Mouse (Mus musculus): Measurements from ENCODE around the gene Ephb6. TPM values are rescaled to one million over a fixed set of nuclear protein-coding genes. Genes with fewer than 3 reads are reported as not detected.

The Ephb6 gene
- polyA plus RNA-seq, 1 experiment from 2014 or later, result 46.4 TPM

DNA sequence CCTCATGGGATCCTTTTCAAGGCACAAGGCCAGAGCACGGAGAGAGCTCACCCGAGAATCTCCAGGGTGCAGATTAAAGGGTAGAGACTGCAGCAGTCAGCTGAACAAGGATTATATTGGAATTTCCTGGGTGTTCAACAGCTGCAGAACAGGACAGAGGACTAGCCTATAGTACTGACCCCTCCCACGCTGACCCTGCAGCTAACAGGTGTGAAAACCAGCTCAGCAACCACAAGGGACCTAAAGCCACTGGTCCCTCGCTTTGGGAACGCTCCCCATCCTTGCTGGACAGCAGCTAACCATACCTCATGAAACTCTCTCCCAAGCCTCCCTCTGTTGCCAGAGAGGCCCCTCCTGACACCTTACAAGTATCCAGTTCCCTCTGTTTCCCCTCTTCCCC lies 2.4 kb downstream of the Ephb6 start:
- Histone ChIP-seq H3K27me3 (ENCODE audit: control insufficient read depth, insufficient read depth, low read depth, low read length) (no peaks in the 10 kb centered on the region), H3K4me2 (ENCODE audit: low read length) (peak overlapping the region; percentile 95), H3K9me3 (replicated peaks; ENCODE audit: control insufficient read depth, low read length, poor library complexity, severe bottlenecking) (no peaks in the 10 kb centered on the region), H3K9ac (ENCODE audit: low read depth, low read length) (peak overlapping the region; percentile 17; the same call in 1 of the 2 replicates), H3K27ac (ENCODE audit: low read length) (no peak overlapping the region), H3K4me1 (ENCODE audit: control insufficient read depth, insufficient read depth, low read length) (peaks cover 32% of the 10 kb centered on the region), H3K36me3 (ENCODE audit: control insufficient read depth, insufficient read depth, low read length) (no peaks in the 10 kb centered on the region), H3K4me3 (ENCODE audit: low read depth, low read length) (no peak overlapping the region)
- no peak for ATAC-seq
- WGBS, result 52% methylated on average over 5 of the region's 5 CpGs

DNA sequence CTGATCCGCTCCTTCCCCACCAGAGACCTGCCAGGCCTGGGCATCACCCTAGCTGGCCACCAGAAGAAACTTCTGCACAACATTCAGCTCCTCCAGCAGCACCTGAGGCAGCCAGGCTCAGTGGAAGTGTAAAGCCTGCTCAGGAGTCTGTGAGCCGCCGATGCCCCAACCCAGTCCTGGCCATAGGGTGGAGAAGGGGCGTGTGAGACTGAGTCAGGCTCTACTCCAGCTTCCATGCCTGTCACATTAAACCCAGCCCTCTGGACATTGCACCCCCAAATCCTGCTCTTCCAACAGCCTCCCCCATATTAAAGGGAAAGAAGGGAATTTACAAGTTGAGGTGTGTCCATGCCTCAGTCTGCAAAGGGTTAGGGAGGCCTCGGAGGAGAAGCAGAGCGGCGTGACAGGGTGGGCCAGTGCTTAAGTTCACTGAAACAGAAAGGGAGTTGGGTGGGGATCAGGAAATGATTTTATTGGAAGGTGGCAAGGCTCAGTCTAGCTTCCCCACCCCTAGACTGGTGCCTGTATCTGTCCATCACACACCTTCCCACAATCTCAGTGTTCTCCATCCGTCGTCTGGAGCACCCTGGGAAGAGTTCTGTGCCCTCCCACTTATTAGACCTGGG lies 15.0 kb downstream of the Ephb6 start:
- Histone ChIP-seq H3K36me3 (ENCODE audit: control insufficient read depth, insufficient read depth, low read length) (peaks cover 26% of the 10 kb centered on the region), H3K4me1 (ENCODE audit: control insufficient read depth, insufficient read depth, low read length) (no peaks in the 10 kb centered on the region), H3K4me3 (ENCODE audit: low read depth, low read length) (no peak overlapping the region), H3K9ac (ENCODE audit: low read depth, low read length) (no peak overlapping the region), H3K4me2 (ENCODE audit: low read length) (no peak overlapping the region), H3K9me3 (replicated peaks; ENCODE audit: control insufficient read depth, low read length, poor library complexity, severe bottlenecking) (no peaks in the 10 kb centered on the region), H3K27me3 (ENCODE audit: control insufficient read depth, insufficient read depth, low read depth, low read length) (no peaks in the 10 kb centered on the region), H3K27ac (ENCODE audit: low read length) (no peak overlapping the region)
- WGBS, result 92% methylated on average over 9 of the region's 9 CpGs
- no peak for ATAC-seq

DNA sequence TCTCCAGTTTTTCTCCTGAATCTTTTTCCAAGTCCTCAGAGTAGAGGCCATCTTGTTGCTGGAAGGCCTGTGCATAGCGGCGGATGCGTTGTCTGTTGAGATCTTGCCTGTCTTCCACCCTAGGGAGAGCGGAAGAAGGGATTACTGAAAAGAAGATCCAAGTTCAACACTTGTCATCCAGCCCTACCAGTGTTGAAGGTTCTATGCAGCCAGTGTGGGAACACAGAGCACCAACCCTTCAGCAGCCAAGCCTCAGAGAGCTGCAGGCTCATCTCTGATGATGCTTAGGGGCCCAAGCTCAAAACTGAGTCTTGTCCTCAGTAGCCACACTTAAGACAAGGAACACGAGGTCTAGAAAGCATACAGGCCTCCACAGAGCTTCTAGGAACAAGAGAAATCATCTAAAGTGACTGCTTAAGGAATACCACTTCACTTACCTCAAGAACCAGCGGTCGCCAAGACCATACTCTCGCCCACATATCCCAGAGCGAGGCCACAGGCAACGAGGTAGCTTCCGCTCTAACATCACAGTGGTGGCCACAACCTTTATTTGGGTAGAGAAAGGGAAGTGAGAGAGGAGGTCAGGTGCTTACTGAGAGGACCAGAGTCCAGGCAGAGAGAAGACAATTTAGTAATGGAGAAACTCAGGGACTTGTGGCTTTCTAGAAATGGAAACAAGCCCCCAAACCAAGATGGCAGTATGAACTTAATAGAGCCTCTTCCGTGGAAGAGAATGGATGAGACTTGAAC lies 16.1 kb downstream of the Ephb6 start:
- WGBS, result 93% methylated on average over 12 of the region's 12 CpGs

DNA sequence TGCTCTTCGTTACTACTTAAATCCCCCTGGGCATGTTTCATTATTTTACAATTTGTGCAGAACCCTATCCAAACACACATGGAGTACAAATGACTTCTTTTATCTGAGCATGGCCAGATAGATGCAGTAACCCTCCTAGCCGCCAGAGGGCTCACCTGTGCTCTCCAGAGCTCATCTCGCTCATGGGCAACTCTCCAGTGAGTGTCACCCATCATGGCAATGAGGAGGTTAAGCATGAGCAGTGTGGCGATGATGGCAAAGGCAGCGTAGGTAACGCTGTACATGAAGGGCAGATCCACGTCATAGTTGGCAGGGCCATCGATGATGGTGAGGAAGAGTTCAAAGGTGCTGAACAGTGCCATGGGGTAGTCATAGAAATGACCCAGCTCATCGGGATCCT lies 17.4 kb downstream of the Ephb6 start:
- Histone ChIP-seq H3K27ac (ENCODE audit: low read length) (no peak overlapping the region), H3K27me3 (ENCODE audit: control insufficient read depth, insufficient read depth, low read depth, low read length) (no peaks in the 10 kb centered on the region), H3K4me2 (ENCODE audit: low read length) (no peak overlapping the region), H3K9me3 (replicated peaks; ENCODE audit: control insufficient read depth, low read length, poor library complexity, severe bottlenecking) (no peaks in the 10 kb centered on the region), H3K4me3 (ENCODE audit: low read depth, low read length) (no peak overlapping the region), H3K36me3 (ENCODE audit: control insufficient read depth, insufficient read depth, low read length) (peaks cover 20% of the 10 kb centered on the region), H3K4me1 (ENCODE audit: control insufficient read depth, insufficient read depth, low read length) (no peaks in the 10 kb centered on the region), H3K9ac (ENCODE audit: low read depth, low read length) (no peak overlapping the region)
- 68% methylated on average over 9 of the region's 9 CpGs for WGBS
- peak; percentile 33; the same call in 1 of the 2 replicates for ATAC-seq

More for the DNA sequence above, 16.1 kb downstream of the Ephb6 start:
- Histone ChIP-seq H3K4me1 (ENCODE audit: control insufficient read depth, insufficient read depth, low read length) (no peaks in the 10 kb centered on the region), H3K9me3 (replicated peaks; ENCODE audit: control insufficient read depth, low read length, poor library complexity, severe bottlenecking) (no peaks in the 10 kb centered on the region), H3K36me3 (ENCODE audit: control insufficient read depth, insufficient read depth, low read length) (peaks cover 20% of the 10 kb centered on the region), H3K4me2 (ENCODE audit: low read length) (no peak overlapping the region), H3K9ac (ENCODE audit: low read depth, low read length) (no peak overlapping the region), H3K27me3 (ENCODE audit: control insufficient read depth, insufficient read depth, low read depth, low read length) (no peaks in the 10 kb centered on the region), H3K27ac (ENCODE audit: low read length) (no peak overlapping the region), H3K4me3 (ENCODE audit: low read depth, low read length) (no peak overlapping the region)
- ATAC-seq, result no peak

DNA sequence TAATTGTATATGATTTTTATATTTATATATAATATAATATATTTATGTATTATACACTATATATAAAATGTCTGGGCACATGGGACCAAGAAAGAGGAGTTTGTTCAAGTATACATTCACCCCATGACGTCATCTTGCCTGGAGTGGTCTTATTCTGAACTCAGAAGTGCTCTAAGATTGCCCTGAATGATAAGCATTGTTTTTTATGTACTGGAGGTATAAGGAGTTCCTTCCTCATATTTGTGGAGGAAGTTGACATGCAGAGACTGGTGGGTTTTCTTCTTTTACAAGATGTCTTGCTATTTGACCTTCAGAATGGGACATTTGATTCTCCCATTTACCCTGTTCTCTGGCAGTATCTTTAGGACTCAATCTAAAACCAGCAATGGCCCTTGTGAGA lies 22.9 kb downstream of the Ephb6 start:
- H3K27ac ChIP-seq (ENCODE audit: low read length), result no peak overlapping the region
- no peaks in the 10 kb centered on the region for H3K9me3 ChIP-seq (replicated peaks; ENCODE audit: control insufficient read depth, low read length, poor library complexity, severe bottlenecking)
- H3K27me3 ChIP-seq (ENCODE audit: control insufficient read depth, insufficient read depth, low read depth, low read length), result no peaks in the 10 kb centered on the region
- 88% methylated on average over 1 of the region's 1 CpGs for WGBS
- H3K4me1 ChIP-seq (ENCODE audit: control insufficient read depth, insufficient read depth, low read length), result no peaks in the 10 kb centered on the region
- no peaks in the 10 kb centered on the region for H3K36me3 ChIP-seq (ENCODE audit: control insufficient read depth, insufficient read depth, low read length)
- no peak overlapping the region for H3K4me2 ChIP-seq (ENCODE audit: low read length)
- H3K9ac ChIP-seq (ENCODE audit: low read depth, low read length), result no peak overlapping the region
- H3K4me3 ChIP-seq (ENCODE audit: low read depth, low read length), result no peak overlapping the region
- ATAC-seq, result no peak

DNA sequence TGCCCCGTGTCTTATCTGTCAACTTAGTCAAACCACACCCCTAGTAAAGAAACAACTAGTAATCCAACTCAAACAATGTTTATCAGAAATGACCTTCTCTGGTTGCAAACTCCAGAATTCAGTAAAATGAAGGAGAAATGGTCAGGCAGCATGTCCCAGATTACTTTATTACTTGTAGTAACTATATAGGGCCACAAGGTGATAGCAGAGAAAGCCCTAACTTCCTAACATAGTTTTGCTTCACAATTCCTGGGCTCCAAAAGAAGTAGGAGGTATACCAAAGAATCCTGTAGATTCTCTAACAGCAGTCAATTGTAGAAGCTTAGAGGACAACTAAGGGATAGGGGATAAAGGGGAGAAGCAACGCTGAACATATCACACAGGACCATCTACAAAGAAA lies 25.5 kb downstream of the Ephb6 start:
- Histone ChIP-seq H3K4me1 (ENCODE audit: control insufficient read depth, insufficient read depth, low read length) (no peaks in the 10 kb centered on the region), H3K36me3 (ENCODE audit: control insufficient read depth, insufficient read depth, low read length) (no peaks in the 10 kb centered on the region), H3K4me3 (ENCODE audit: low read depth, low read length) (no peak overlapping the region), H3K4me2 (ENCODE audit: low read length) (no peak overlapping the region), H3K9me3 (replicated peaks; ENCODE audit: control insufficient read depth, low read length, poor library complexity, severe bottlenecking) (no peaks in the 10 kb centered on the region), H3K9ac (ENCODE audit: low read depth, low read length) (no peak overlapping the region), H3K27ac (ENCODE audit: low read length) (no peak overlapping the region), H3K27me3 (ENCODE audit: control insufficient read depth, insufficient read depth, low read depth, low read length) (no peaks in the 10 kb centered on the region)
- 78% methylated on average over 2 of the region's 2 CpGs for WGBS
- ATAC-seq, result no peak

DNA sequence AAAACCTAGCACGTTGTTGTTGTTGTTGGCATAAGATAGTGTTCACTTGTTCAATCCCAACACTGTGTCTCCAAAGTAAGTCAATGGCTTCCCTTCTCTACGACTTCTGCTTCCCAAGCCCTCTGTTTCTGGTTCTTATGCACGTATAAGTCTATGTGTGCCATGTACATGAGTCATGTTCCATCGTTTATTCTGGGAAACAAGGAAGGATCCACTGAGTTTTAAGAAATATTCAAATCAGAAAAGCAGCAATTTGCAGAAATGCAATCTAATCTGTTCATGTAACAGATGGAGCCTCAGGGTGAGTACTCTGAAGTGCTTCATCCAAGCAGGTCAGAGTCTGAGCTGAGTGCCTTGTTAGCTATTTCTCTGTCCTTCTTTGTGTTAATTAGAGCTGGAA lies 26.3 kb downstream of the Ephb6 start:
- ATAC-seq, result no peak
- Histone ChIP-seq H3K27ac (ENCODE audit: low read length) (no peak overlapping the region), H3K4me2 (ENCODE audit: low read length) (no peak overlapping the region), H3K4me1 (ENCODE audit: control insufficient read depth, insufficient read depth, low read length) (no peaks in the 10 kb centered on the region), H3K27me3 (ENCODE audit: control insufficient read depth, insufficient read depth, low read depth, low read length) (no peaks in the 10 kb centered on the region), H3K36me3 (ENCODE audit: control insufficient read depth, insufficient read depth, low read length) (no peaks in the 10 kb centered on the region), H3K9me3 (replicated peaks; ENCODE audit: control insufficient read depth, low read length, poor library complexity, severe bottlenecking) (no peaks in the 10 kb centered on the region), H3K9ac (ENCODE audit: low read depth, low read length) (no peak overlapping the region), H3K4me3 (ENCODE audit: low read depth, low read length) (no peak overlapping the region)
- 82% methylated on average over 4 of the region's 4 CpGs for WGBS

DNA sequence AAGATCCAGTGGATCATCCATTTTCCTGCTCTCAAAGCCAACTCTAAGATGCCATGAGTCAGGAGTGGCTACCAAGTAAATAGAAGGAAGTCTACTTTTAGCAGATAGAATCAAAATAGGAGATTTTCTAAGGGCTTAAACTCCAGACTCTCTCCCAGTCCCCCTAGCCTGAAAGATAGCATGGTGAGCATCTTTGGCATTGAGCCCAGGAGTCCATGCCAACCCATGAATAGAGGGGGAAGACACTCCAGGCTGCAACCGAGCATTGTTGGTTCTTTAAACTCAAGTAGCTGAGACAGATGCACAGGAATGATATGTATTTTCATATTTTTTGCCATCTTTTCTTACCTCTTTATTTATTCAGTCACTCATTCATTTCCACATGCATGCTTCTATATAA lies 29.9 kb downstream of the Ephb6 start:
- 56% methylated on average over 1 of the region's 1 CpGs for WGBS
- Histone ChIP-seq H3K27me3 (ENCODE audit: control insufficient read depth, insufficient read depth, low read depth, low read length) (no peaks in the 10 kb centered on the region), H3K4me3 (ENCODE audit: low read depth, low read length) (no peak overlapping the region), H3K36me3 (ENCODE audit: control insufficient read depth, insufficient read depth, low read length) (no peaks in the 10 kb centered on the region), H3K4me2 (ENCODE audit: low read length) (no peak overlapping the region), H3K9ac (ENCODE audit: low read depth, low read length) (no peak overlapping the region), H3K4me1 (ENCODE audit: control insufficient read depth, insufficient read depth, low read length) (no peaks in the 10 kb centered on the region), H3K9me3 (replicated peaks; ENCODE audit: control insufficient read depth, low read length, poor library complexity, severe bottlenecking) (no peaks in the 10 kb centered on the region), H3K27ac (ENCODE audit: low read length) (no peak overlapping the region)
- no peak for ATAC-seq

DNA sequence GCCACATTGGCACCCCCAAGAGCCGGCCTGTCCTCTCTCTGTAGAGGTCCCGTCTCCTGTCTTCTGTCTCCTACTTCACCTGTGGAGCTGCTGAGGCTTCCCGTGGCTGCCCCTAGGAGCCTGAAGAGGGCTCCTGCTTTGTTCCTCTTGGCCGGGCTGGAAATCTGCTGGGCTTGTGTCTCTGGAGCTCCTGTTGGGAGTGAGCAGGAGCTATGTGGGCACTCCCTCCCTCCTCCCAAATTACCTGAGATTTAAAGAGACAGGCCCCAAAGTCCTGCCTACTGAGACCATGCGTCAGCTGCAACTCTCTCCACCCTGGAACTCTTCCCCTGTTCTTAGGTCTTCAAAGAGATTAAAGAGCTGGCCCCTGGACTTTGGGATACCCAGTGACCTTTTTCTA lies 30.9 kb downstream of the Ephb6 start, which contains the start of gene Trpv6:
Gene Trpv6 (minus strand): TSS at position 228 of the 400 bp plus-strand sequence.
- Histone ChIP-seq H3K9ac (ENCODE audit: low read depth, low read length) (no peak within 1 kb of the TSS), H3K27me3 (ENCODE audit: control insufficient read depth, insufficient read depth, low read depth, low read length) (no peaks in the 10 kb centered on the region), H3K4me1 (ENCODE audit: control insufficient read depth, insufficient read depth, low read length) (no peaks in the 10 kb centered on the region), H3K9me3 (replicated peaks; ENCODE audit: control insufficient read depth, low read length, poor library complexity, severe bottlenecking) (no peaks in the 10 kb centered on the region), H3K4me2 (ENCODE audit: low read length) (no peak within 1 kb of the TSS), H3K27ac (ENCODE audit: low read length) (no peak within 1 kb of the TSS), H3K36me3 (ENCODE audit: control insufficient read depth, insufficient read depth, low read length) (no peaks in the 10 kb centered on the region), H3K4me3 (ENCODE audit: low read depth, low read length) (no peak within 1 kb of the TSS)
- WGBS, result 21% methylated on average over 5 of the region's 5 CpGs
- no peak for ATAC-seq
